Mouse (Mus musculus): Measurements from ENCODE around the gene Ttll2.
"Not testable (repeated sequence)": the region's sequence is repeated elsewhere in the genome, so short reads cannot be mapped to it uniquely, and the experiment has no call there.

DNA sequence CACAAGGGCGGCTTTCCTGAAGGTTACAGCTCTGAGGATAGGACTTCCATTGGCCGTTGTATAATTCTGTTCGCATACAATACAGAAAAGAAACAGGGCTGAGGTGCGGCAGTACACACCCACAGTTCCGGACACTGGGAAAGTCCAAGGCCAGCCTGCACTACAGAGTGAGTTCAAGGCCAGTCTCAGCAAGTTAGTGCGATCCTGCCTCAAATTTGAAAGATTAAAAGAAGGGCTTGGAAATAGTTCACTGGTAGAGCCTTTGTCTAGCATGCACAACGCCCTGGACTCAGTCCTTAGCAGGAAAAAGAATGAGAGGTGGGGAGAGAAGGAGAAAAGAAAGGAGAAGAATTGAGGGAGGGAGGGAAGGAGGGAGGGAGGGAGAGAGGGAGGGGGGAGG is 42.6 kb upstream of the Ttll2 start:
- not testable (repeated sequence) for TF ChIP-seq RCOR1 (conservative IDR thresholded peaks at IDR 0.05; ENCODE audit: low read depth, low read length); CTCF (conservative IDR thresholded peaks at IDR 0.05 in 1 of 2, IDR thresholded peaks at IDR 0.05 in 1 of 2; ENCODE audit: low read depth in 2 of 2, low read length in 2 of 2); TBP (conservative IDR thresholded peaks at IDR 0.05; ENCODE audit: low read depth, low read length)
